Mouse (Mus musculus) liver, postnatal 0 days (tissue): ENCODE measurements at regions not wholly inside any gene's neighbourhood (a gene's known extent, or its start where the extent isn't known, plus 50 kb on each side); places are given as distances from the start of the nearest gene placed in this dataset.

Experiments used
- CTCF ChIP-seq: sonication (generic); IDR thresholded peaks from 2 replicates; pipeline ENCODE4 v1.5.1; 2016; ENCODE audit warnings: antibody characterized with exemption, low read depth
- EP300 ChIP-seq: IDR thresholded peaks from 2 replicates; pipeline ENCODE4 v1.6.1; 2016; ENCODE audit warnings: antibody characterized with exemption, low read depth, mild to moderate bottlenecking

DNA sequence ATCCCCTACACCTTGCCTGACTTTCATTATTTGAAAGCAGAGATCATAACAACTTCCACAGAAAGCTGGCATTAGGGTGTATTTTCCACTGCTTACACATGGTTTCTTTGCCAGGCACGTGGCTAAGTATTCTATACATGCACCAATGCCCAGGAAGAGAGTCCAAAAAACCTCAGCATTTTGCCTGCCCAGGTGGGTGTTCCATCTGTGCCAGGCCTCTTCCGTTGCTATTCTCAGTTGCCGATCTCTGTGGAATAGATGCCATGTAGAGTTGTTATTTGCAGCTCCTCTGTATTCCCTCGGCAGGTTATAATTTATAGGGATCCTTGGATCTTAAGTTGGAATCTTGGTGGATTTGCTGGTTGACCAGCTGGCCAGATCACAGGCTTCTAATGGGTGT, 161.3 kb downstream of the Gm5426 start:
- TF ChIP-seq CTCF (no peak), EP300 (no peak)
